Mouse (Mus musculus) neutrophil, adult 5-6 weeks (primary cell): ENCODE measurements around the gene Map3k5. TPM values are rescaled to one million over a fixed set of nuclear protein-coding genes. Genes with fewer than 3 reads are reported as not detected.
A peak's percentile ranks its signal among the peaks of the same experiment; 100 is the strongest.

Experiments
- ATAC-seq: fragments of 151-379, 151-347 bp; 2 replicates; pipeline ENCODE4 v1.8.0; 2017; ENCODE audit warnings: mild to moderate bottlenecking, moderate TSS enrichment; ENCODE audit not compliant: insufficient number of reproducible peaks, poor library complexity, low FRiP score, severe bottlenecking; ENCODE audit errors: extremely low read depth
- total RNA-seq: library from RNA; stranded (forward); fragments of 200-1000 nt; gene quantifications from 2 replicates; pipeline ENCODE4 v1.2.3, GENCODE M21; 2017

Gene Map3k5
- total RNA-seq, 1 experiment from 2014 or later, result 133 TPM

DNA sequence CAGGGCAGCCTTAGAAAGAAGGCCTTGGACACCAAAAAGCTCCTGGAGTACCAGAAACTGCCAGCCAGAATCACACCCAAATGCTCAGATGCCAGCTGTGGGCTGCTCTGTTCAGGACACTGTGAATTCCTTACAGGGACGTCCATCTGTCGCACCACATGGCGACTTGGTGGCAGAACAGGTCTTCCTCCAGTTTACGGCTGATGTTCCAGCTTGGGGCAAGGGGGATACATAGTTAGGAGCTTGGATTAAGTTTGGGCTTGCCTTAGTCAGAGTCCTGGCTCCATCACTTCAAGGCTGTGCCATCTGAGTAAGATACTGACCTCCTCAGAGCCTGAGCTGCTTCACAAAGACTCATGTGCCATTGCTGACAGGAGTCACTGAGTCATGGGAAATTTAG, 187.7 kb downstream of the Map3k5 start:
- ATAC-seq, result no peak

DNA sequence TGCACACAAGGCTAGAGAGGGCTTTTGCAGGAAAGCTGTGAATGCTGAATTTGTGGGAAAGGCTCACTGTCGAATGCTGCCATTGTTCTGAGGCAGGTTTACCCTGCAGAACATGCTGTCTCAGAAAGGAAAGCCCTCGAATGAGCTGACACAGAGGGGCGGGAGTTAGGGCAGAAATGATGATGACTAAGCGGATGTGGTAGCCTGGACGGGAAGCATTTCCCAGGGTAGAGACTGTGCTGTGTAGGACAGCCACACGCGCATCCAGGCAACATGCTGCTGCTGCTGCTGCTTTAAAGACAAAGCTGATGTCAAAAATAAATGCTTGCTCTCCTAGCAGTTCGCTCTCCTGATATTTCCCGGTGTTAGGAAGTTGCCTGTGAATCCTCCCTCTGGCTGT, 189.1 kb downstream of the Map3k5 start:
- ATAC-seq, result peak; percentile 74

DNA sequence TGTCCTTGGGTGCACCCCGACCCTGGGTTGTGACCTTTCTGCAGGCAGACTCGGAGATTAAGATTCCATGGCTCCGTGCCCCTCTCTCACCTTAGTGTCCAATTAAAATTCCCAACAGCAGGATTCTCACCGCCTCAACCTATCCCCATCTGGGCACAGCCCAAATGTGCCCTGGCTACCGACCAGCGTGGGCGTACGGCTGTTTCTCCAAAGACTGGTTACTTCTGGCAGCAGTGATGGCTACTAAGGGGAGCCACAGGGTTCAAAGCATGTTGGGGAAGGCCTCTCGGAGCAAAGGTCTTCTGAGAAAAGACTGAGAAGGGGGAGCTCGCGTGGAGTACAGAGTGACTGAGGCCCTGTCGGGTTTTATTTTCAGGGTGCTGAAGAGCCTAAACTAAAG, 190.3 kb downstream of the Map3k5 start:
- no peak for ATAC-seq

- peak; percentile 45; the same call in 1 of the 2 replicates for ATAC-seq
Measured at GRCm38 (mm10) chr10:20125226-20125625, 191.0 kb downstream of the Map3k5 start.

- ATAC-seq, result no peak
Measured at GRCm38 (mm10) chr10:20132933-20133652, 198.8 kb downstream of the Map3k5 start.

DNA sequence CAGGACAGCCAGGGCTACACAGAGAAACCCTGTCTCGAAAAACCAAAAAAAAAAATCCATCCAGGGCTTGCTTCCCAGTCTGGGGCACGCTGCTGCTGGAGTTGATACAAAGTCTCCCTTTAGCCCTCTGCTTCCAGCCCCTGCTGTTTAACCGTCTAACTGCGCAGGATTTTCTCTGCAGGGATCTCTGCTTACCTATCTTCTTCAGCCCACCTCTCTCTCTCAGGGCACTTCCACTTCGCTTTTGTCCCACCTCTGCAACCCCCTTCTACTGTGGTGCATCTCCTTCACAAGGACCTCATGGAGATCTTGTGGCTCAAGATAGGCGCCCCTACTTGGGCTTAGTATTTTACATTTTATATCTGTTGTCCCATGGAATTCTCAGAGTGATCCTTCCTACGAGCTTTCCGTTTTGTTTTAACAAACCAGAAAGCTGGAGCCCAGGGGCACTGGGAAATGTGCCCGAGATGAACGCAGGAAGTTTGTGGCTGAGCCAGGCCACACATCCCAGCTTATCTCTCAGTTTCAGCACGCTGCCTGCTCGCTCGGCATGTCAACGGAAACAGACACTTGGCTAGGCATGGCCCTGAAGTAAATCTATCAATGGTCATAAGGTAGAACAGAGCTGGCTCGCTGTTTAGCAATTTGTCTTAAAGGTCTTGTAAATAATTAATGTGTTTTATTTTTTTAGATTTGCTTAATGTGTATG, 201.2 kb downstream of the Map3k5 start:
- ATAC-seq, result no peak

DNA sequence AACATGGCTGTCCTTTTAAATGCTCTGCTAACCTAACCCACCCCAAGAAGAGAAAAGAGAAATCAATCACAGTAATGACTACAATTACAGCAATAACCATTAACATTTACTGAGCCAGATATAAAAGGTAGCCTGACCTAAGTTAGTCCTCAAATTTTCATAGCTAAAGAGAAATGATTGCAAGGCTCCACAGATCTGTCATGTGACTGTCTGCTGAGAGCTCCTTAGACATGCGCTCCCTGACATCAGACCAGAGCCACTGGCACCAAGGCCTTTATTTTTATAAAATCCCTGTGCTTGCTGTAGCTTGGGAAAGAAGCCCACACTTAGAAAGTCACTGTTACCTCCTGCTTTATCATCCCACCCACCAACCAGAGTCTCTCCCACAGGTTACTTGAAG, 202.2 kb downstream of the Map3k5 start:
- ATAC-seq, result no peak

DNA sequence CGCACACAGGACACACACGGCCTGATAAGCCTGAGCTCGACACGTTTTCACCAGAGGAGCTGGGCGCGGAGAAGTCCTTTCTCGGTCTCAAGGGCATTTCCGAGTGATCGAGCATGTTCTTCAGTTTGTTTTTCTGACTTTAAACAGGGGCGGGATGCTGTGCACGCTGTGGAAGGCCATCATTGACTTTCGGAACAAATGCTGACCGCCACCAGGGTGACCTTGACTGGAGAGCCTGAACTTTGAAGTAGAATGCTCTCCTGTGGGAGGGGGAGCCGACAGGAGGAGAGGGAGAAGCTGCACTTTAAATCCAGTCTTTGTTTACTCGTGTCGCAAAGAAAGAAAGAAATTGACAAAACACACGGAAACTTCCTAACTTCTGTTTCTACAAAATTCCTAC, 207.1 kb downstream of the Map3k5 start:
- ATAC-seq, result no peak

GRCm38 (mm10) chr10:20148130-20148772, 214.0 kb downstream of the Map3k5 start, which contains the start of gene Map7:
Gene Map7, plus strand, starts transcription at chr10:20148471.
- ATAC-seq, result peak; percentile 33

- no peak for ATAC-seq
Measured at GRCm38 (mm10) chr10:20148773-20149120, 214.5 kb downstream of the Map3k5 start.

GRCm38 (mm10) chr10:20149121-20149834, 215.0 kb downstream of the Map3k5 start:
- ATAC-seq, result 0 out of 2 replicates have a peak, but pooled peaks have one; percentile 14

GRCm38 (mm10) chr10:20149835-20150355, 215.6 kb downstream of the Map3k5 start:
- ATAC-seq, result no peak

DNA sequence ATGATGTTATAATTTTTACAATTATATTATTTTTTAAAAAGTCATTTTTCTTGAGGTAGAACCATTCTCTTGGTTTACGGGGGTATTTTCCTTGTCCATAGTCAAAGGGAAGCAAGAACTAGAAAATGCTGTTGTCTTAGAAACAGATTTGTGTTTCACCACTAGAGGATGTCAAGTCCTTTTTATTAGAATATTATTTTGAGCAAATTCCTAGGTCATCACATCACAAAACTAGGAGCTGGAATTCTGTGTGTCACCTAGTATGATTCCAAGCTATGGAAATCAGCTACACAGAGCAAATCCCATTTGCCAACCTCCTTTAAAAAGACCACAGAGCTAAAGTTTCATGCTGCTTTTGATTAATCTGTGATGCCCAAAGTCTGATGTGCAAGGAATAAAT, 217.9 kb downstream of the Map3k5 start:
- ATAC-seq, result no peak

DNA sequence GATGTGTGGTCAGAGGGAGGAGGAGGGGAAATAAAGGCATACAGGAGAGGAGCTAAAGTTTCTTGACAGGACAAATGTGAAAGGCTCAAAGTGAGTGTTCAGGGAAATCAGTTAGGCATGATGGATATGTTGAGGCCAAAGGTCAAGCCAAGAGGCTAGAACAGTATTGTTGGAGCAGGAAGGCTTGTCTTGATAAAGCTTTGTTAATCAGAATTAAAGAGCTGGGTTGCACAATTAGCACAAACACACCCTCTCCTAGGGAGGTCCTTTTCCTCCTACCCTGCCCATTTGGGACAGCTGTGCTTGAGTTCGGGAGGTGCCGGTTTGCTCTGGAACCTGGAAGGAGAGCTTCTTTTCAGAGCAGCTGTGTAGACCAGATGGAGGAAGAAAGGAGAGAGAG, 219.2 kb downstream of the Map3k5 start:
- no peak for ATAC-seq

DNA sequence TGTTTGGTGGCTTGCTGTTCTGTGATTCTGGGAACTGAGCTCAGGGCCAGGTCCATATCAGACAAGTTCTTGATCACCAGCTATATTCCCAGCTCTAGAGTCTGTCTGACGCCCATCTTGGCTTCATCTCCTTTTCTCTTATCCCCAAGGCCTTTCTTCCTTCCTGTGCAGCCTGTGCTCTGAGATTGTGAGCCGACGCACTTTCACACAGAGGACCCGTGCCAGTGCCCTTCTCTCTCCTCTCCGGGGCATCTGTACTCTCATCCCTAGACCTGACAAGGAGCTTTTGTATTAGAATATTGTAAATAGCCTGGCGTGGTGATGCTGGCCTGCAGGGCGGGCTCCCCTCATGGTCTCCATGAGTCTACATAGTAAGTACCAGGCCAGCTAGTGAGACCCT, 221.1 kb downstream of the Map3k5 start:
- ATAC-seq, result no peak

- no peak for ATAC-seq
Measured at GRCm38 (mm10) chr10:20157021-20157726, 222.9 kb downstream of the Map3k5 start.

- no peak for ATAC-seq
Measured at GRCm38 (mm10) chr10:20158756-20159155, 224.5 kb downstream of the Map3k5 start.

DNA sequence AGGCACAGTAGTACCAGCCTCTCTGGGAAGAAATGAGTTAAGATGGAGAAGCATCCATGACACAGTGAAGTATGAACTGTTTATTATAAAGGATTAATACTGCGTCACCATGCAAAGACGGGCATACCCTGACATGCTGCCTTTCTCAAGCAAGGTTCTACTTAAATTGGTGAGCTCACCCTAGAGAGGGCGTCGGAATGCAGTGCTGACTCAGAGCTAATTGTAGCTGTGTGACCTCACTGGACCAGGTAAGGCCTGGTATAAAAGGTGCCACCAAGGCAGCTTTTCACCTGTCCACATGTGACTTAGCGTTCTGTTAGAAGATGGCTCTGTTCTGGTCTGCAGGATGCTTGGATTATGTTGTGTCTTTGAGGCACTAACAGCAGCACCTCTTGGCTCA, 225.0 kb downstream of the Map3k5 start:
- ATAC-seq, result no peak

- ATAC-seq, result no peak
Measured at GRCm38 (mm10) chr10:20160914-20161313, 226.6 kb downstream of the Map3k5 start.
